Mouse (Mus musculus) lung, embryonic 14.5 days (tissue): Measurements from ENCODE around the gene Robo1. TPM values are rescaled to one million over a fixed set of nuclear protein-coding genes. Genes with fewer than 3 reads are reported as not detected.

ENCODE experiments used
- ATAC-seq: fragments of 200-750 bp; cut with Nextera tagmentation; 2 replicates; pipeline ENCODE4 v1.8.0; 2017; ENCODE audit warnings: mild to moderate bottlenecking, moderate TSS enrichment, moderate library complexity; ENCODE audit not compliant: insufficient read depth
- DNase-seq: peaks from one replicate; pipeline ENCODE4 v3.0.0-alpha.2; 2015
- H3K27ac ChIP-seq: fragments of 300-500 bp; sonication (generic); 2 replicates; pipeline ENCODE4 v1.5.1; 2014; ENCODE audit warnings: low read depth, mild to moderate bottlenecking, moderate library complexity
- H3K27me3 ChIP-seq: fragments of 300-500 bp; sonication (generic); 2 replicates; pipeline ENCODE4 v1.6.1; 2014; ENCODE audit warnings: low read length, control low read depth; ENCODE audit not compliant: insufficient read depth
- H3K36me3 ChIP-seq: fragments of 300-500 bp; sonication (generic); 2 replicates; pipeline ENCODE4 v1.6.1; 2014; ENCODE audit warnings: control low read depth; ENCODE audit not compliant: insufficient read depth
- H3K4me1 ChIP-seq: fragments of 300-500 bp; sonication (generic); 2 replicates; pipeline ENCODE4 v1.6.1; 2014; ENCODE audit warnings: antibody characterized with exemption, control low read depth; ENCODE audit not compliant: insufficient read depth
- H3K4me2 ChIP-seq: fragments of 300-500 bp; sonication (generic); 2 replicates; pipeline ENCODE4 v1.6.1; 2014; ENCODE audit warnings: mild to moderate bottlenecking
- H3K4me3 ChIP-seq: fragments of 300-500 bp; sonication (generic); 2 replicates; pipeline ENCODE4 v1.5.1; 2014; ENCODE audit warnings: low read depth, low read length
- H3K9ac ChIP-seq: fragments of 300-500 bp; sonication (generic); 2 replicates; pipeline ENCODE4 v1.6.1; 2014
- H3K9me3 ChIP-seq: fragments of 300-500 bp; sonication (generic); 2 replicates; pipeline ENCODE4 v1.6.1; 2016; ENCODE audit warnings: low read depth, low read length, control low read depth
- CTCF ChIP-seq: IDR thresholded peaks from 2 replicates; pipeline ENCODE4 v1.5.1; 2016; ENCODE audit warnings: antibody characterized with exemption, low read depth
- WGBS: fragments of 180-500 bp; shearing (Covaris S2); extraction: QIAGEN DNeasy Blood & Tissue Kit; methylation state at CpG from one replicate; pipeline ENCODE4 v1.1.7; 2014; 5-methylcytosine and 5-hydroxymethylcytosine counted together
- polyA plus RNA-seq: library from polyadenylated mRNA; unstranded; fragments of >200 nt; fragmentation: Nextera tagmentation; extraction: Ambion mirVana; gene quantifications from 2 replicates; pipeline ENCODE4 v1.2.1, GENCODE M21; 2014

The Robo1 gene
- polyA plus RNA-seq, 1 experiment from 2014 or later: 38.6 TPM

DNA sequence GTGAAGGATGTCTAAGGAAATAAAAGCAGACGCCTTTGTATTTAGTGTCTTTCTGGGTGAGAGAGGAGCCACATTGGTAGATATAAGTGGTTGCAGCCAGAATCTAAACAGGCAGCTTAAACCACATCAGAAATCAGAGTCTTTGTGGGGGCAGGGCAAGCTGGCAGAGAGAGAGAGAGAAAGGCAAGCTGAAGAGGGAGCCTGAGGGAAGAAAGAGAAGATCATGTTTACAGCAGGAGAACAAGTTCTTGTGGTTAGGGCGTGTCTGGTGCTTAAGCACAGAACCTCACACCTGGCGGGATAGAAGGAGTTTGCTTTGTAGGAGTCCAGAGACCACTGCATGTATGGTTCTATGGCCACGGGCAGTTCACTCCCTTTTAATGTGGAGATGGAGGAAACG lies 42.3 kb downstream of the Robo1 start:
- Histone ChIP-seq H3K4me2 (no peak overlapping the region), H3K9me3 (no peaks in the 10 kb centered on the region), H3K27ac (no peak overlapping the region), H3K9ac (no peak overlapping the region), H3K27me3 (no peaks in the 10 kb centered on the region), H3K36me3 (no peaks in the 10 kb centered on the region), H3K4me3 (no peak overlapping the region), H3K4me1 (no peaks in the 10 kb centered on the region)
- TF ChIP-seq CTCF: no peak
- DNase-seq (no peak), ATAC-seq (no peak)
- 51% methylated on average over 5 of the region's 5 CpGs for WGBS

DNA sequence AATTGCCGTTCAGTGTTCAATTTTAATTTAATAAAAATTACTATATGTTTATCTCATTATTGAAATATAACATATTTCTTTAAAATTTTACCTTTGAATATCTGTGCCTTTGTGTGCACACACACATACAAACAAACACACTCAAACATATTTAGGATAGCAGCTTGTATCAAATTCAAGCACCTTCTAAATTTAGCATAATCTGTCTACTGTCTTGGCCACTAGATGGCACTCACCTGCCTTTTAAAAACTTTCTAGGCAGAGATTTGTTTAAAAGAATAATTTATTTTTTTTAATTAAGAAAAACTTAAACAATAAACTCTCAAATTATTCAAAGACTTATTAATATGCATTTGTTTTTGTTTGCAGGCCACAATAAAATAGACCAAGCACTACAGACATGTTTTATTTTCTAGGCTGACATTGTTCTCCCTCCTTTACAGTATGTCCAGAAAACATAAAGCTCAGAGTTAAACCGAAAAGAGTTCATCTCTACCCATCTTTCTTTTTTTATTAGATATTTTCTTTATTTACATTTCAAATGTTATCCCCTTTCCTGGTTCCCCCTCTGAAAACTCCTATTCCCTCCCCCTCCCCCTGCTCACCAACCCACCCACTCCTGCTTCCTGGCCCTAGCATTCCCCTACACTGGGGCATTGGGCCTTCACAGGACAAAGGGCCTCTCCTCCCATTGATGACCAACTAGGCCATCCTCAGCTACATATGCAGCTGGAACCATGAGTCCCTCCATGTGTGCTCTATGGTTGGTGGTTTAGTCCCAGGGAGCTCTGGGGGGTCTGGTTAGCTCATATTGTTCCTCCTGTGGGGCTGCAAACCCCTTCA lies 48.6 kb downstream of the Robo1 start:
- no peak overlapping the region for H3K4me3 ChIP-seq
- no peak for ATAC-seq
- WGBS: 65% methylated on average over 2 of the region's 2 CpGs
- peak; percentile 62 for TF ChIP-seq CTCF
- no peak overlapping the region for H3K4me2 ChIP-seq
- DNase-seq: peak; percentile 86
- H3K36me3 ChIP-seq: no peaks in the 10 kb centered on the region
- no peaks in the 10 kb centered on the region for H3K27me3 ChIP-seq
- no peak overlapping the region for H3K9ac ChIP-seq
- H3K9me3 ChIP-seq: no peaks in the 10 kb centered on the region
- no peaks in the 10 kb centered on the region for H3K4me1 ChIP-seq
- H3K27ac ChIP-seq: no peak overlapping the region

DNA sequence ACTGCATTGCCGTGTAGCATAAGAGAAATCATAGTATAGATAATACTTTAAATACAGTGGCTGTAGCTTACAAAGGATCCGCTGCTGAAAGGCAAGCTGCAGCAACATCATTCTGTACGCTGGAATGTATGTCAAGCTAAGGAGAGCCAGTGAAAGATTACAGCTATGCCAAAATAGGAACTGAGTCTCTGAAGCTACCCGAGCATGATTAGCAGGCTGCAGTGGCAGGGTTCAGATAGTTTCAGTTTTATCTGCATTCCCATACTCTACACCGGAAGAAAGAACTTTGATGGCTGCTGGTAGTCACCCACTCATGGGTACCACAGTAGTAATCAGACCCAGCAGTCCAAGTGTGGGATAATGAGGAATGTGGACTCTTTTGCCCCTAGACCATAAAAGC lies 68.8 kb downstream of the Robo1 start:
- H3K9ac ChIP-seq: no peak overlapping the region
- no peak overlapping the region for H3K27ac ChIP-seq
- H3K9me3 ChIP-seq: no peaks in the 10 kb centered on the region
- DNase-seq (no peak), ATAC-seq (no peak)
- no peak overlapping the region for H3K4me3 ChIP-seq
- TF ChIP-seq CTCF: no peak
- no peaks in the 10 kb centered on the region for H3K27me3 ChIP-seq
- H3K4me2 ChIP-seq: no peak overlapping the region
- no peaks in the 10 kb centered on the region for H3K36me3 ChIP-seq
- no peaks in the 10 kb centered on the region for H3K4me1 ChIP-seq
- WGBS: 57% methylated on average over 5 of the region's 5 CpGs

DNA sequence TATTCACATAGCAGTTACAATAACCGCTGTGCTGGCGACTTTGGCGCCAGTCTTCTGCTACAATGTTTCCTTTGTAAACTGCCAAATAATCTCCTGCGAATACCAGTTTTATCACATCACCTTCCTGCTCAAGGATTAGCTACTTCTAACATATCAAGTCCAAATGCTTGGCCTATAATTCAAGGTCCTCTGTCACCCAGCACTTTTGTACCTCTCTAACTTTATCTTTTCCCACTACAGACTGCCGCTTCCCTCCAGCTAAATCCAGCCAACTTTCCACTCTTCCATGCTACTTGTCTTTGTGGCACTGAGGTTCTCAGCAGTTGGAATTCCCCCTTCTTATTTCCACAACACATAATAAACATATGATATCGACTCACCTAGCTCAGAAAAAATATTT lies 73.7 kb downstream of the Robo1 start:
- H3K4me1 ChIP-seq: no peaks in the 10 kb centered on the region
- H3K9ac ChIP-seq: no peak overlapping the region
- ATAC-seq: no peak
- no peak for TF ChIP-seq CTCF
- no peak overlapping the region for H3K4me2 ChIP-seq
- no peaks in the 10 kb centered on the region for H3K9me3 ChIP-seq
- no peaks in the 10 kb centered on the region for H3K36me3 ChIP-seq
- 79% methylated on average over 6 of the region's 6 CpGs for WGBS
- no peaks in the 10 kb centered on the region for H3K27me3 ChIP-seq
- H3K4me3 ChIP-seq: no peak overlapping the region
- H3K27ac ChIP-seq: no peak overlapping the region
- DNase-seq: no peak

DNA sequence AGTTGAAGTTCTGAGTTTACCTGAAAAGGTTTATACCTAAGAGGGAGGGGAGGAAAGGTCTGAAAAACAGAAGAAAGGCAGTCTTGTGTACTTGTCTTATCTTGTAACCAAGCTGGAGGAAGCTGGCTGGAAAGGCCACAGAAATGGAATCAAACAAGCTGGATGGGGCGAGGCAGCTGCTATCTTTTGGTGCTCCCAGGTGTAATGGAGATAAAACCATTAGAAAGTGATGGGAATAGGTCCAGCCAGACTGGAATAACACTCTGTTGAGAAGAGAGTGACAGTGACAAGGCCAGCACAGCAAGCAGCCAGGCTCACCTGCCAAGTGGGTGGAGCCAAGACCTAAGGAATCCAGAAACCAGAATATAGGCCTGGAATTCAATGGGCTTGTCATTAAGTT lies 75.5 kb downstream of the Robo1 start:
- Histone ChIP-seq H3K4me3 (no peak overlapping the region), H3K4me2 (no peak overlapping the region), H3K9ac (no peak overlapping the region), H3K9me3 (no peaks in the 10 kb centered on the region), H3K4me1 (no peaks in the 10 kb centered on the region), H3K27me3 (no peaks in the 10 kb centered on the region), H3K27ac (no peak overlapping the region), H3K36me3 (no peaks in the 10 kb centered on the region)
- WGBS: 52% methylated on average over 1 of the region's 1 CpGs
- DNase-seq (no peak), ATAC-seq (no peak)
- no peak for TF ChIP-seq CTCF

DNA sequence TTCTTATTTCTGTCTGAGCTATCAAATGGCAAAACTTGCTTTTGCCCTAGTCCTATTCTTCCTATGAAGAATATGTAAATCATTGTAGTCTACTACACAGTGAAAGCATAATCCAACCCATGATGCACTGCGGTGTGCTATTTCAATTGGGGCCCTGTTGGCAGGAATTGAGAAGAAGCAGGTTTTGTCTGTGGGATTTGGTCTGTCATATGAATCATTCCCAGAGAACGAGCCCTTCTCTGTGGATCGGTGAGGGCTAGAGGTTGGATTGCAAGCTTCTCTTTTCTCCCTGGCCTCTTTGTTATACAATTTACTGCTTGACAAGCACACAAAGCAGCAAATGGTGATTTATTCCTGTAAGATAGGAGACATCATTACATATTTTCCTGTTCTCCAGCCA lies 85.4 kb downstream of the Robo1 start:
- Histone ChIP-seq H3K36me3 (no peaks in the 10 kb centered on the region), H3K4me2 (no peak overlapping the region), H3K4me3 (no peak overlapping the region), H3K4me1 (no peaks in the 10 kb centered on the region), H3K9ac (no peak overlapping the region), H3K9me3 (no peaks in the 10 kb centered on the region), H3K27ac (no peak overlapping the region), H3K27me3 (no peaks in the 10 kb centered on the region)
- no peak for TF ChIP-seq CTCF
- DNase-seq: no peak
- no peak for ATAC-seq
- WGBS: 78% methylated on average over 3 of the region's 3 CpGs

DNA sequence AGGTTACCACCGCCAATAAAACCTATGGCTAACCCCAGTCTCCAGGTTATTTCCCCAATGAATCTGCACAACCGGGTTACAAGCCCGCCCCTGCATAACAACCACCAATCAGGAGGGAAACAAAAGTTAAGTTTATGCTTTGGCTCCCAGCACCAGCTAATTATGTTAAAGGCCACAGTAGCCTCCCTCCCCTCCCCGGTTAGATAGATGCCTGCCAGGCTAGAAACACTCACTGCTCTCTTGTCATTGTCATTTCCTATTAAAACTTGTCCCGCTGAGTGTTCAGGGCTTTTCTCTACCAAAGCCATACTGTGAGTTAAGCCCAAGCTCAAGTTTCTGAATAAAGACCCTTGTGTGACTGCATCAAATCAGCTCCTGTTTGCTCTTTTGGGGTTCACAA lies 90.7 kb downstream of the Robo1 start:
- no peak overlapping the region for H3K9ac ChIP-seq
- H3K4me1 ChIP-seq: no peaks in the 10 kb centered on the region
- no peak; the same call in 1 of the 2 replicates for ATAC-seq
- H3K9me3 ChIP-seq: no peaks in the 10 kb centered on the region
- H3K27ac ChIP-seq: no peak overlapping the region
- H3K27me3 ChIP-seq: no peaks in the 10 kb centered on the region
- WGBS: 78% methylated on average over 5 of the region's 5 CpGs
- no peak overlapping the region for H3K4me3 ChIP-seq
- TF ChIP-seq CTCF: no peak
- no peaks in the 10 kb centered on the region for H3K36me3 ChIP-seq
- H3K4me2 ChIP-seq: no peak overlapping the region
- DNase-seq: no peak

DNA sequence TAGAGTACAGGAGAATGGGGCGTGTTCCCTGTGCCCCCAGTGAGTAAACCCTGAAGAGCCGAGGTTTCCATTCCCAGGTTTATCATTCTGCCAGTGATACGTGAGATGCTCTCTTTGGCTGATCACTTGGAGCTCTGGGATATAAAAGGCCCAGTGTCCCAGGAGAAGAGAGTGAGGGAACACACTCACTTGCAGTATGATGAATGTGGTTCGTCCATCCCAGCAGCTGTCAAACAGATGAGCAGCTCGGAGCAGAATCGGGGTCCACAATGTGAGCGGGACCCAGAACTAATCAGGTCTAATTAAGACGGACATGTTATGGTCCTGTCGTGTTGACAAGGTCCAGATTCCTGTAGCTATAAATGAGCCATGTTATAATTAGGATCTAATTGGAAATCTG lies 94.3 kb downstream of the Robo1 start:
- Histone ChIP-seq H3K27me3 (no peaks in the 10 kb centered on the region), H3K4me1 (no peaks in the 10 kb centered on the region), H3K9me3 (no peaks in the 10 kb centered on the region), H3K27ac (no peak overlapping the region), H3K36me3 (no peaks in the 10 kb centered on the region), H3K9ac (no peak overlapping the region), H3K4me2 (no peak overlapping the region), H3K4me3 (no peak overlapping the region)
- ATAC-seq (no peak), DNase-seq (no peak)
- 36% methylated on average over 9 of the region's 9 CpGs for WGBS
- no peak for TF ChIP-seq CTCF
